Mouse (Mus musculus) stomach, embryonic 15.5 days (tissue): ENCODE data around the gene Npffr2. TPM values are rescaled to one million over a fixed set of nuclear protein-coding genes. Genes with fewer than 3 reads are reported as not detected.

Source experiments
- ATAC-seq: fragments of 200-750 bp; cut with Nextera tagmentation; 2 replicates; pipeline ENCODE4 v1.8.0; 2017; ENCODE audit warnings: low read depth, moderate number of reproducible peaks, moderate TSS enrichment; ENCODE audit not compliant: insufficient read depth, low FRiP score
- H3K27ac ChIP-seq: fragments of 300-500 bp; sonication (generic); 2 replicates; pipeline ENCODE4 v1.5.1; 2015; ENCODE audit warnings: mild to moderate bottlenecking, inconsistent platforms
- H3K27me3 ChIP-seq: fragments of 300-500 bp; sonication (generic); replicated peaks from 2 replicates; pipeline ENCODE4 v1.6.1; 2015; ENCODE audit warnings: inconsistent platforms
- H3K36me3 ChIP-seq: fragments of 300-500 bp; sonication (generic); 2 replicates; pipeline ENCODE4 v1.6.1; 2015; ENCODE audit warnings: inconsistent platforms
- H3K4me1 ChIP-seq: fragments of 300-500 bp; sonication (generic); 2 replicates; pipeline ENCODE4 v1.6.1; 2015; ENCODE audit warnings: inconsistent platforms
- H3K4me2 ChIP-seq: fragments of 300-500 bp; sonication (generic); 2 replicates; pipeline ENCODE4 v1.6.1; 2015; ENCODE audit warnings: mild to moderate bottlenecking, inconsistent platforms
- H3K4me3 ChIP-seq: fragments of 300-500 bp; sonication (generic); replicated peaks from 2 replicates; pipeline ENCODE4 v1.5.1; 2015; ENCODE audit warnings: inconsistent platforms
- H3K9ac ChIP-seq: fragments of 300-500 bp; sonication (generic); 2 replicates; pipeline ENCODE4 v1.6.1; 2015; ENCODE audit warnings: inconsistent platforms
- H3K9me3 ChIP-seq: fragments of 300-500 bp; sonication (generic); 2 replicates; pipeline ENCODE4 v1.6.1; 2016; ENCODE audit warnings: inconsistent platforms
- WGBS: fragments of 180-500 bp; shearing (Covaris S2); methylation state at CpG from one replicate; pipeline ENCODE4 v1.1.7; 2015; 5-methylcytosine and 5-hydroxymethylcytosine counted together
- polyA plus RNA-seq: library from polyadenylated mRNA; unstranded; fragments of >200 nt; fragmentation: Nextera tagmentation; extraction: Ambion mirVana; gene quantifications from 2 replicates; pipeline ENCODE4 v1.2.1, GENCODE M21; 2015

Gene Npffr2
- polyA plus RNA-seq, 1 experiment from 2014 or later, result not detected

GRCm38 (mm10) chr5:89578678-89579077 lies 51.4 kb downstream of the Npffr2 start:
- ATAC-seq, result no peak
- Histone ChIP-seq H3K4me1 (no peaks in the 10 kb centered on the region), H3K27ac (no peak overlapping the region), H3K9ac (no peak overlapping the region), H3K9me3 (no peaks in the 10 kb centered on the region), H3K27me3 (no peaks in the 10 kb centered on the region), H3K36me3 (no peaks in the 10 kb centered on the region), H3K4me3 (no peak overlapping the region), H3K4me2 (no peak overlapping the region)
- 60% methylated on average over 1 of the region's 1 CpGs for WGBS

DNA sequence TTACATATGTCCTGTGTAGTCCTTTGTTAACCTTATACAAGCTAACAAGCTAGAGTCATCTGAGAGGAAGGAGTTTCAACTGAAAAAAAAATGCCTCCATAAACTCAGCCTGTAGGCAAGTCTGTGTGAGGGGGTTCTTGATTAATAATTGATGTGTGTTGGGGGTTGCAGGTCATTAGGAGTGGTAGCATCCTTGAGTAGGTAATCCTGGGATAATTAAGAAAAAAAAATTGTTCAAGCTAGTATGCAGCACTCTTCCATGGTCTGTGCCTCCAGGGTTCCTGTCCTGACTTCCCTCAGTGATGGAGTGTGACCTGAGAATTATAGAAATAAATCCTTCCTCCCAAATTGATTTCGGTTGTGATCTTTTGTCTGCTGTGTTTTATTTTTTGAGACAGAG lies 52.0 kb downstream of the Npffr2 start:
- Histone ChIP-seq H3K9me3 (no peaks in the 10 kb centered on the region), H3K9ac (no peak overlapping the region), H3K4me1 (no peaks in the 10 kb centered on the region), H3K27ac (no peak overlapping the region), H3K4me2 (no peak overlapping the region), H3K36me3 (no peaks in the 10 kb centered on the region), H3K4me3 (no peak overlapping the region), H3K27me3 (no peaks in the 10 kb centered on the region)
- ATAC-seq, result no peak
- 87% methylated on average over 1 of the region's 1 CpGs for WGBS

DNA sequence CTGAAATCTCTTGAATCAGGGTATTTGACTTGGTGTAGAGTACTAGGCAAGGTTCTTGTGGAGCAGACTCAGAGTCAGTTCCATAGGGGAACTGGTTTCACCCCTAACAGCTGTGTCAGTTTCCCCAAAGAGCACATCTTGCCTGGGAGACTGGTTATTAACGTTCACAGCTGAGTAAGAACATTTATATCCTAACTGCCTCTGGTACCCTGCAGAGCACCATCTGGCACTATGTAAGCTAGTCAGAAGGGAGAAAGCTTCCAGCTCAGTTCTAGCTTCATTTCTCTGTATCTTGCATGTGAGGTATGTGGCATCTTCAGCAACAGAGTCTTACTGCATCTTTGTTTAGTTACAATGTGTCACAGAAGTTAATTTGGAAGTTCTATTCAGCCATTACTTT lies 53.9 kb downstream of the Npffr2 start:
- ATAC-seq, result no peak

DNA sequence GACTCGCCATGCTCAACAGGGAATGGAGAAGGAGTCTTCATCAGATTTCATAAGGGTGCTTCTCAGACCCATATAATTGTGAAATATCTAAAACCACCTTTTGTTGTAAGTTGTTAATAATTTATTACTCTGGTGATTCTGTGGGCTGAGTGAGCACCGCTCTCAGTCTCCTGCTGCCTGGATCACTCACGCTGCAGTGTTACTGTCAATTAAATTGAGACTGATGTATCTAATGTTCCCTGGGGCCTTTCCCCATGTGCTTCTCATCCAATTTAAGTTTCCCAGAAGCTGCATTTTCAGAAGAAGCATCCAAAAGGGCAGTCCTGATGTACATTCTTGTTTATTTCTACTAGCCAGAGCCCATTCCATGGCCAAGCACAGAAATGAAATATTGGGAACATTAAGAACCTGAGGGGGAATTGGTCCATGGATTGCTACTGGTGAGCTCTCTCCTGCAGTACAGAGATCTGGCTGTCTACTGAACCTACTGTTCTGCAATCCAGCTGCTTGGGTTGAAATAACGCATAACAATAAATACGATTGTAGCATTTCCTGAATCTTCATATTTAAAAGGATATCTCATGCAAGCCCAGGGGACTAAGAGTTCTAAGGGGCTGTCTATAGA lies 54.6 kb downstream of the Npffr2 start:
- ATAC-seq, result no peak

More for the DNA sequence above, 53.9 kb downstream of the Npffr2 start:
- Histone ChIP-seq H3K27me3 (no peaks in the 10 kb centered on the region), H3K27ac (no peak overlapping the region), H3K4me2 (no peak overlapping the region), H3K9me3 (no peaks in the 10 kb centered on the region), H3K36me3 (no peaks in the 10 kb centered on the region), H3K4me1 (no peaks in the 10 kb centered on the region), H3K4me3 (no peak overlapping the region), H3K9ac (no peak overlapping the region)
- 61% methylated on average over 1 of the region's 1 CpGs for WGBS

GRCm38 (mm10) chr5:89585021-89585420 lies 57.8 kb downstream of the Npffr2 start:
- no peak for ATAC-seq
- no peak overlapping the region for H3K4me3 ChIP-seq
- no peaks in the 10 kb centered on the region for H3K9me3 ChIP-seq
- H3K9ac ChIP-seq, result no peak overlapping the region
- no peaks in the 10 kb centered on the region for H3K27me3 ChIP-seq
- 66% methylated on average over 3 of the region's 3 CpGs for WGBS
- H3K4me2 ChIP-seq, result no peak overlapping the region
- no peaks in the 10 kb centered on the region for H3K4me1 ChIP-seq
- no peaks in the 10 kb centered on the region for H3K36me3 ChIP-seq
- H3K27ac ChIP-seq, result no peak overlapping the region

More for the DNA sequence above, 54.6 kb downstream of the Npffr2 start:
- Histone ChIP-seq H3K4me2 (no peak overlapping the region), H3K27ac (no peak overlapping the region), H3K4me3 (no peak overlapping the region), H3K9me3 (no peaks in the 10 kb centered on the region), H3K9ac (no peak overlapping the region), H3K4me1 (no peaks in the 10 kb centered on the region), H3K36me3 (no peaks in the 10 kb centered on the region), H3K27me3 (no peaks in the 10 kb centered on the region)
- 73% methylated on average over 5 of the region's 5 CpGs for WGBS

DNA sequence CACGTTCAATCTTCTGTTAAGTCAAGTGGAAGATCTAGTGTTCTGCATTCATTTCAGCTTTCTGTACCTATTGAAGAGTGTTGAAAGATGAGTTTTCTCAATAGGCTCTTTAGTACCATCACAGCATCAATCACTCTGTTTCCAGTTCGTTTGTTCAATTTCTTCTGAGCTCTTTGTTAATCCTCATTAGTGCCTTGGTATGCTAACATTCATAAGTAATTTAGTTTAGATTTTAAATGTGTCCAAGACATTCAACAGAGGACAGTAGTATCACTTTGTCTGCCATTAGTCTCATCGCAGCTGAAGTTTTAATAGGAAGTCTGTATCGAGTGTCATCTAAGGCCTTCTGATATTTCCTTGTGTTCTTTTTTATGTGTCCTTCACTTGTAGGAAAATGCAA lies 65.1 kb downstream of the Npffr2 start:
- Histone ChIP-seq H3K4me2 (no peak overlapping the region), H3K9me3 (no peaks in the 10 kb centered on the region), H3K4me3 (no peak overlapping the region), H3K27me3 (no peaks in the 10 kb centered on the region), H3K27ac (no peak overlapping the region), H3K36me3 (no peaks in the 10 kb centered on the region), H3K9ac (no peak overlapping the region), H3K4me1 (no peaks in the 10 kb centered on the region)
- 74% methylated on average over 4 of the region's 4 CpGs for WGBS
- ATAC-seq, result no peak

DNA sequence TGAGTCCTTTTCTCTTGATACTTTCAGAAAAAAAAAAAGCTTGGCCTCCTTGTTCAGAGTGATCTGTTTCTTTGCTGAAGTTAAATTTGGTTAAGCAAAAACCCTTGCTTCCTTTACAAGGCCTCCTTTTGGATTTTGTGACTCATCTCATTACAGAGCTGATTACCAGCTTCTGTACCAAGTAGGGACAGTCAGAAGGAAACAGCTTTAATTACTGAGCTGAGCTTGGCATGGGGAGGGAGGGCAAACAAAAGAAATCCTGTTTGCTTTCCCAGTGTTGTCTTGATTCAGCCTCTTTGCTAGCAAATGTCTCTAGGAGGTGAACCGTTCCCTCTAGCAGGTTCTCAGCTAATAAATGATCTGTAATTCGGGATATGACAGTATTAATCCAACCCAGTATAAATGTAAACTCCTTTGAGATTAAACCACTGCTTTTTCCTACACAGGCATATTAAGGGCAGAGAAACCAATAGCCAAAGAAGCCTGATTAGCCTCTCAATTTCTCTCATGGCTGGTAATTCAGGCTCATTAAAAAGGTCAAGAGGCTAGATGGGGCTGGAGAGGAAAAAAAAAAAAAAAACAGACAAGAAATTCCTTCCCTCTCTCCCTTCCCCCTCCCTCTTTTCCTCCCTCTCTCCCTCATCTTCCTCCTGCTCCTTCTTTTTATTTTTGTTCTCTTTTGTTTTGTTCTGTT lies 84.2 kb downstream of the Npffr2 start:
- Histone ChIP-seq H3K4me3 (no peak overlapping the region), H3K27me3 (no peaks in the 10 kb centered on the region), H3K9ac (no peak overlapping the region), H3K27ac (no peak overlapping the region), H3K36me3 (no peaks in the 10 kb centered on the region), H3K4me1 (no peaks in the 10 kb centered on the region), H3K9me3 (no peaks in the 10 kb centered on the region), H3K4me2 (no peak overlapping the region)
- WGBS, result 42% methylated on average over 2 of the region's 2 CpGs
- no peak for ATAC-seq

DNA sequence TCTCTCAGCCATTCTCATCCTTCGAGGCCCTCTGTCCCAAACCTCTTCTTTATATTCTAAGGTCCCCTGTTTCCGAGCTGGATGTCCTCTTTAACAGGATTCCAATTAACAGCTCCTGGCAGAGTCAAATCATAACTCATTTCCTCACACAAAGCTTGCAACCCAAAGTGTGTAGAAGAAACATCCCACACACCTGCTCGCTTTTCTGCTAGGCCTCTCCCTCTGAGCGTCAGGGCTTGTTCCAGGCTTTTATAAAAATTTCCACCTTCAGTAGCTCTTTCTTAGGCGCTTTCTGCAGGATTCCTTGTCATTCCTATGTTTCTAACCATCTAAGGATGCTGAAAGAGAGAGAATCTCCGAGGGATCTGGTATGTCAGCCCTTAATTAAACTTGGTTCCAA lies 85.0 kb downstream of the Npffr2 start:
- Histone ChIP-seq H3K4me1 (no peaks in the 10 kb centered on the region), H3K27ac (no peak overlapping the region), H3K9ac (no peak overlapping the region), H3K27me3 (no peaks in the 10 kb centered on the region), H3K9me3 (no peaks in the 10 kb centered on the region), H3K4me3 (no peak overlapping the region), H3K36me3 (no peaks in the 10 kb centered on the region), H3K4me2 (no peak overlapping the region)
- no peak for ATAC-seq
- 76% methylated on average over 6 of the region's 6 CpGs for WGBS

DNA sequence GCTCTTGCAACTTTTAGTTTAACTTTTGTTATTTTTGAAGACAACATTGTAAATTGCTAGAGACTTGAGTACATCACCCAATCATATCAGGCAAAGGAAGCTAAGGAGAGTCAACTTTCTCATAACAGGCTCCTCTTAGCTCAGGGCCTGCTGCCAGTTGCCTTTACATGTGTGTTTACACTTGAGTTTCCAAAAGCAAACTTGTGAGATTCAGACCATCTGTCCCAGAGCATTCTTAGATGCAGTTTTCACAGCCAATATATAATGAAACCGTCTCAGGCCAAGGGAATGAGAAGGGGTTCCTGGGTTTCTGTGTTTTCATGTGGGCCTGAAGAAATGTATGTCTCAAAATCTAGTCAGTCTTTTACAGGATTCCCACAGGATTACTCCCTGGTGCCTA lies 104.4 kb downstream of the Npffr2 start:
- peak; percentile 39; the same call in 1 of the 2 replicates for ATAC-seq
- peak overlapping the region; percentile 23; the same call in 1 of the 2 replicates for H3K27ac ChIP-seq

More for the DNA sequence above, 104.4 kb downstream of the Npffr2 start:
- no peaks in the 10 kb centered on the region for H3K4me1 ChIP-seq
- H3K9ac ChIP-seq, result no peak overlapping the region
- no peak overlapping the region for H3K4me3 ChIP-seq
- WGBS, result 26% methylated on average over 1 of the region's 1 CpGs
- H3K4me2 ChIP-seq, result no peak overlapping the region
- H3K36me3 ChIP-seq, result no peaks in the 10 kb centered on the region
- H3K9me3 ChIP-seq, result no peaks in the 10 kb centered on the region
- H3K27me3 ChIP-seq, result no peaks in the 10 kb centered on the region

Other genes with a start within 250 kb of the Npffr2 start
- 80.6 and 102 TPM in 2 replicates for gene Gc, start 69.5 kb upstream of the Npffr2 start, polyA plus RNA-seq